Mouse (Mus musculus): ENCODE measurements at regions not wholly inside any gene's neighbourhood (a gene's known extent, or its start where the extent isn't known, plus 50 kb on each side); places are given as distances from the start of the nearest gene placed in this dataset.
A peak's percentile ranks its signal among the peaks of the same experiment; 100 is the strongest.

DNA sequence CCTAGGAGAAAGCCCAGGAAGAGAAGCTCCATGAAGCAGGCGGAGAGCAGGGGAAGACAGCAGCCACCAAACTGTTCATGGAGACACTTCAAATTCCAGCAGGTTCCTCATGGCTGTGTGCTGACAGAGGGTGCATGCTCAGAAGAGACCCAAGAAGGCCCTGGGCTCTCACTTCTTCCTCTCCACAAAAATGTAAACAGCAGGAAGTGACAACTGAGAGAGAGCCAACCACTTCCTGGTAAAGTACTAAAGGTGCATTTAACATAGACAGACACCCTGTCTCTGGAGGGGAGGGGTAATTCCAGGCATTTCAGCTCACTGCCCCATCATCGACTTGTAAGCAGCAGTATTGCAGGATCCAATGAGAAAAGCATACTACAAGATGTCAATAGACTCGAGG, 85.8 kb upstream of the 1700021F07Rik start:
- H3K27me3 ChIP-seq: no peaks in the 10 kb centered on the region
- in situ Hi-C loops (cut with MboI; ENCODE audit: low pct_unique_long_range_greater_than_20kb): no loop called here
- ATAC-seq (no peak), DNase-seq (ENCODE audit: low read depth, low spot score) (no peak)
- ChIA-PET CTCF (no interaction called here), POLR2A (no interaction called here)
- TF ChIP-seq CTCF (IDR thresholded peaks at IDR 0.05): no peak

DNA sequence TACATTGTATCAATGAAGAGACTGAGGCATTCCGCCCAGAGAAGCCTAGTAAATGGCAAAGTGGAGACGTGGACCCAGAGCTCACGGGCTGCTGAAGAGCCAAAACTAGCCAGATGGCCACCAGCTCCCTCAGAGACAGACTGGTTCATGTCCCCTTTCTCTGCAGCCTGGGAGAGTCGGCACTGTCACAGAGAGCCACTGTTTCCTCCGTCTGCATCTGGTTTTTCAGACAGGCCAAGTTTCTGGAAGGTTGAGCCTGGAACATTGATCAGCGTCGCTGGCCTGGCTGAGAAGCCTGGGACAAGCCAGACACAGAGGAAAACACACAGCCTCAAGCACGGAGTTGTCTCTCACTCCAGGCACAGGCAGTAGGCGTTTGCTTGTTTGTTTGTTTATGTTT, 83.4 kb upstream of the 1700021F07Rik start:
- TF ChIP-seq CTCF (IDR thresholded peaks at IDR 0.05): no peak
- DNase-seq (ENCODE audit: low read depth, low spot score): no peak
- in situ Hi-C loops (cut with MboI; ENCODE audit: low pct_unique_long_range_greater_than_20kb): no loop called here
- ChIA-PET POLR2A (interaction anchor here (0.5 kb wide), 2 partner anchors 51 to 297 kb away, joined by 3 to 4 read pairs; no protein-coding TSS in a partner anchor), CTCF (no interaction called here)
- no peaks in the 10 kb centered on the region for H3K27me3 ChIP-seq
- no peak for ATAC-seq

DNA sequence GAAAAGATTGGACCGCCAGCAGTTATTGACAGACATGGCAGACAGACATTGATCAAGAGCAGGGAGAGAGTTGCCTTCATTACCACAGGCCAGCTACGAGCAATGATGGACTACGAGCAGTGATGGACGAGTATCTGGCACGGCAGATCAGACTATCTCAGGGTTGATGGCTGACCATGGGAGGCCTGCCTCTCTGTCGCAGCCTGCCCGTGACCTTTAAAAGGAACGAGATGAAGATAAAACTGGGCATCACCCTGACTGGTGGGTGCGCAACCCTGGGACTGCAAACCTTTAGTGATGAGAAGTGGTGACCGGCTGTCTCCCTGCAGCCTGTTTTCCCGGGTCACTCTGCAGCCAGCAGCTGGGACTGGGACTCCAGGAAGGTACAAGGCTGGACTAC, 80.3 kb upstream of the 1700021F07Rik start:
- ATAC-seq: no peak
- H3K27me3 ChIP-seq: no peaks in the 10 kb centered on the region
- no peak for TF ChIP-seq CTCF (IDR thresholded peaks at IDR 0.05)
- ChIA-PET CTCF (interaction anchor here (0.9 kb wide), 1 partner anchor 11 kb away, joined by 3 read pairs; no protein-coding TSS in a partner anchor), POLR2A (no interaction called here)
- in situ Hi-C loops (cut with MboI; ENCODE audit: low pct_unique_long_range_greater_than_20kb): no loop called here
- DNase-seq (ENCODE audit: low read depth, low spot score): no peak

DNA sequence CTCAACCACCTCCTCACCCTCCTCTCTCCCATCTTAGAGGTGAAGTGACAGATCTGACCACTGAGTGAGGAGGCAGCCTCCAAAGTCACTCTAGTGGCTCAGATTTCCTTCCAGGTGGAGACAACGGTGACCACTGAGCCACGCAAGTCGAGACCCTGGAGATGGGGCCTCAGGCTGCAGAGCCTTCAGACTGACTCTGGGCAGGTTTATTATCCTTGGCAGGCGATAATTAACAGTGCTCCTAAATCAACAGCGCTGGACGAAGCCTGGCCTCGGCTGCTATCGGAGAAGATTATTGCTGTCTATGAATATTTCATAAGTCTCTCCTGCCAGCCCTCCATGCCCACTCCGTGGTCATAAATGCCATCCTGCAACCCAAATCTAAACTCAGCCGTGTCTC, 79.1 kb upstream of the 1700021F07Rik start:
- POLR2A ChIA-PET: interaction anchor here (0.6 kb wide), 1 partner anchor 11 kb away, joined by 3 read pairs; no protein-coding TSS in a partner anchor
- no peaks in the 10 kb centered on the region for H3K27me3 ChIP-seq
- CTCF ChIA-PET: interaction anchor here (1.0 kb wide), 1 partner anchor 12 kb away, joined by 3 read pairs; no protein-coding TSS in a partner anchor
- in situ Hi-C loops (cut with MboI; ENCODE audit: low pct_unique_long_range_greater_than_20kb): no loop called here
- ATAC-seq (no peak), DNase-seq (ENCODE audit: low read depth, low spot score) (no peak)
- no peak for TF ChIP-seq CTCF (IDR thresholded peaks at IDR 0.05)

DNA sequence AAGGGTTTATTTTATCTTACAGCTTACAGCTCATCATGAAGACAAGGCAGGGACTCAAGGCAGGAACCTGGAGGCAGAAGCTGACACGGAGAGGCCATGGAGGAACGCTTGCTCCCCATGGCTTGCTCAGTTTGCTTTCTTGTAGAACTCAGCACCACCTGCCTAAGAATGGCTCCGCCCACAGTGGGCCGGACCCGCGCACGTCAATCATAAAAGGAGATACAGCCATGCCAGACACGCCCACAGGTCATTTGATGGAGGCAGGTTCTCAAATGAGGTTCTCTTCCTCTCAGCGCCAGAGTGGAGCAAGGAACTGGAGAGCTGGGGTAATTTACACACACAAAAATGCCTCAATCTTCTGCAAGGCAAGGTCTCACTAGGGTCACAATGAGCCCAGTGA, 78.0 kb upstream of the 1700021F07Rik start:
- TF ChIP-seq CTCF (IDR thresholded peaks at IDR 0.05): no peak
- no peaks in the 10 kb centered on the region for H3K27me3 ChIP-seq
- ChIA-PET CTCF (interaction anchor here (1.0 to 1.5 kb wide), 2 partner anchors 9 to 13 kb away, joined by 3 read pairs; no protein-coding TSS in a partner anchor), POLR2A (no interaction called here)
- ATAC-seq (no peak), DNase-seq (ENCODE audit: low read depth, low spot score) (no peak)
- in situ Hi-C loops (cut with MboI; ENCODE audit: low pct_unique_long_range_greater_than_20kb): no loop called here

DNA sequence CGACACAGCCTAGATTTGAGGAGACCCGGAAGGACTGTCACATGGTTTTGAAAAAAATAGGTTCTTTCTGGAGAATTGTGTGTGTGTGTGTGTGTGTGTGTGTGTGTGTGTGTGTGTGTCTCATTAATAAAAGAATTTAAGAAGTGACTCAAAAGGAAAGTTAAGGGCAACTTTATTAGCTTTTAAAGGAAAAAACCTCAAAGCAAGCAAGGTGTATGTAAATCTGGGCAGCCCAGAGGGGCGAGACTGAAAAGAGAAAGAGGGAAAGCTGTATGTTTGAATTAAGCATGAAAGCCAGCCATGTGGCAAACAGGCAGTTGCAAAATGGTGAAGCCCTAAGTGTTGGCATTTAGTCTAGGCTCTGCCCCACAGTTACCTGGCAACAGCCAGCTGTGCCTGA, 77.3 kb upstream of the 1700021F07Rik start:
- ChIA-PET POLR2A (no interaction called here), CTCF (interaction anchor here (1.5 kb wide), 1 partner anchor 9 kb away, joined by 3 read pairs; no protein-coding TSS in a partner anchor)
- no peak for DNase-seq (ENCODE audit: low read depth, low spot score)
- no peak for ATAC-seq
- H3K27me3 ChIP-seq: no peaks in the 10 kb centered on the region
- in situ Hi-C loops (cut with MboI; ENCODE audit: low pct_unique_long_range_greater_than_20kb): no loop called here
- no peak for TF ChIP-seq CTCF (IDR thresholded peaks at IDR 0.05)

DNA sequence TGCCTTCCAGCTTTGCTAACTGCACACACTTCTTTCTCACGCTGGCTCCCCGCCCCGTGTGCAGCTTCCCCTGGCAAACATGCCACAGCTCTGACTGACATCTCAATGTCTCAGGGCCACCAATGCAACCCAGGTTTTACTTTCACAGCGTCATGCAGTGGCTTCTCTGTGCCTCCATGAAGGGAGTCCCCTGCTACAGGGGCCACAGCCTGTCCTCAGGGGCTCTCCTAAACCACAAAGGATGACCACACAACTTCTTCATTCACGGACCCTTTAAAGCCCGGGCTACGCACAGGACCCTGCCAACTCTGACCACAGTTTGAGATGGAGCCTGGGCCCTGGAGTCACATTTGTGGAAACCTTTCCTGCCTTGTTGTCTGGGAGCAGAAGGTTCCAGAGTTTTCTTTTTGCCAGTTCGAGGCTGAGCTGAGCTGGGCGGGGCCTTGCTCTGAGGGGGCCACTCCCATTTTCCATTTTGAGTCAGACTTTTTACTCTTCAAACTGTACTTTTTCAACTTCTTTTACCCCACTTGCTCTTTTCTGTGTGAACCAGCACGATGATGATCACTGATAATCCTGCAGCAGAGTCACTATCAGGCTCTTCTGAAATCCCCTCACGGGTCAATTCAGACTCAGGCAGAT, 73.7 kb upstream of the 1700021F07Rik start:
- POLR2A ChIA-PET: no interaction called here
- CTCF ChIA-PET: no interaction called here
- no peak for TF ChIP-seq CTCF (IDR thresholded peaks at IDR 0.05)
- in situ Hi-C loops (cut with MboI; ENCODE audit: low pct_unique_long_range_greater_than_20kb): no loop called here
- DNase-seq (ENCODE audit: low read depth, low spot score) (no peak), ATAC-seq (no peak)
- H3K27me3 ChIP-seq: no peaks in the 10 kb centered on the region

DNA sequence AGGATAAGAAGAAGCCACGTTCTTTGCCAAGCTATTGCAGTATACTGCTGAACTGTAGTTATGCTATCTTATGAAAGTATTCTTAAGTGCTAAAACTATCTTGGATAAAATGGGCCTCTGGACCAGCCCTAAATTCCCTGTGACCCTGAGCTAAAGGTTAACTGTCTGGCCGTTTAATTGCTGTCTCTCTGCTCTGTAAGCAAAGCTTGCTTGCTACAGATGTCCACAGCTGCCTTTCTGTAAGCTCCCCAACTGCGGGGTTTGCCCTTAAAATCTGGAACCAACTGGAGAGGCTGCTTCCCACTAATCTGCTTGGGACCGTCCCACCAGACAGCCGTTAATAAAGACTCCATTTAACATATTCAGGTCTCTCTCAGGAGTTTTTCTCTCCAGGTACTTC, 73.2 kb upstream of the 1700021F07Rik start:
- DNase-seq (ENCODE audit: low read depth, low spot score) (no peak), ATAC-seq (no peak)
- POLR2A ChIA-PET: interaction anchor here (0.8 kb wide), 1 partner anchor 9 kb away, joined by 3 read pairs; no protein-coding TSS in a partner anchor
- no peak for TF ChIP-seq CTCF (IDR thresholded peaks at IDR 0.05)
- CTCF ChIA-PET: no interaction called here
- H3K27me3 ChIP-seq: no peaks in the 10 kb centered on the region
- in situ Hi-C loops (cut with MboI; ENCODE audit: low pct_unique_long_range_greater_than_20kb): no loop called here

DNA sequence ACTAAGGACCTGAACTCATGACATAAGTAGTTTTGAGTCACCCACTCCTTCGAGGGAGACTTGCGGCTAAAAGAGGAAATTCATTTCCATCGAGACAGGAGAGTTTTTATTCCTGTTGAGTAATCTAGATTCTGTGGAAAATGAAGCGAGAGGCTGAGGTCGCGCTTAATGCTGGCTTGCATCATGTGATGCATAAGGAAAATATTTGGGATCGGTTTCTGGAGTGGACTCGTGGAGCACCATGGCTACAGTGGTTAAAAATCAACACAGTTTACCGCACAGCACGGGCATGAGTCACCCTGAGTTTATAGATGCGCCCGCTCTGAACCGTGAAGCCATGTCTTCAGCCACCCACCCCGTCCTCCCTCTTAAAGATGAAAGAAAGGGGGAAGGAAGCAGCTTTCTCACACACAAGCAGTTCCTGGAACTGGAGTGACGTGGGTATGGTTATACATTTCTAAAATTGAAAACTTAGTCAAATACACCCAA, 70.3 kb upstream of the 1700021F07Rik start:
- ChIA-PET CTCF (interaction anchor here (0.9 to 3.2 kb wide), 7 partner anchors 10 to 232 kb away, joined by 3 to 14 read pairs (median 3); no protein-coding TSS in a partner anchor), POLR2A (no interaction called here)
- DNase-seq (ENCODE audit: low read depth, low spot score): peak; percentile 97
- H3K27me3 ChIP-seq: no peaks in the 10 kb centered on the region
- ATAC-seq: peak; percentile 99
- no peak for TF ChIP-seq CTCF (IDR thresholded peaks at IDR 0.05)
- in situ Hi-C loops (cut with MboI; ENCODE audit: low pct_unique_long_range_greater_than_20kb): loop anchor here (10.0 kb wide), 1 partner anchor 227 kb away; no protein-coding TSS in a partner anchor

DNA sequence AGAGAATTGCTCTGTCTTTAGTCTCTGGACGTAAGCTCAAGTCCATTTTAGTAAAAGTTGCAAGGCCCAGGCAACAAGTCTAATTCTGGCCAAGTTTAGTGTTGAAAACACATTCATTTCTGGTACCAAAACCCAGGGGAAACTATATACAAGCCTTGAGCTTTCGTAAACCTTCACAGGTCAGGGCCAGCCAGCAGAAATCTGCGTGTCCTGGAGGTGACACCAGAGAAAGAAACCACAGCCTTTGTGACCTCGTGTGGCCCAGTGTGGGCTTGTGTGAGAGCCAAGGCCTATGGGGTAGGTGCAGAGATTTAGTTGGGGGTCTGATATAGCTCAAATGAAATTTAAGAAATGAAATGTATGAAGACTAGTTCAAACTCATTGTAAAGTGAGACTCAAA, 69.6 kb upstream of the 1700021F07Rik start:
- TF ChIP-seq CTCF (IDR thresholded peaks at IDR 0.05): no peak

More for the DNA sequence above, 69.6 kb upstream of the 1700021F07Rik start:
- DNase-seq (ENCODE audit: low read depth, low spot score) (no peak), ATAC-seq (no peak)
- CTCF ChIA-PET: interaction anchor here (0.8 to 3.2 kb wide), 6 partner anchors 9 to 234 kb away, joined by 3 to 14 read pairs (median 4); partner anchors contain the start of gene Zbp1
- no peaks in the 10 kb centered on the region for H3K27me3 ChIP-seq
- POLR2A ChIA-PET: no interaction called here
- in situ Hi-C loops (cut with MboI; ENCODE audit: low pct_unique_long_range_greater_than_20kb): loop anchor here (10.0 kb wide), 1 partner anchor 228 kb away; no protein-coding TSS in a partner anchor

Measured in Patski (cell line).